ENCODE assay signal across 14 mouse cellular contexts in the genomic region with DNA sequence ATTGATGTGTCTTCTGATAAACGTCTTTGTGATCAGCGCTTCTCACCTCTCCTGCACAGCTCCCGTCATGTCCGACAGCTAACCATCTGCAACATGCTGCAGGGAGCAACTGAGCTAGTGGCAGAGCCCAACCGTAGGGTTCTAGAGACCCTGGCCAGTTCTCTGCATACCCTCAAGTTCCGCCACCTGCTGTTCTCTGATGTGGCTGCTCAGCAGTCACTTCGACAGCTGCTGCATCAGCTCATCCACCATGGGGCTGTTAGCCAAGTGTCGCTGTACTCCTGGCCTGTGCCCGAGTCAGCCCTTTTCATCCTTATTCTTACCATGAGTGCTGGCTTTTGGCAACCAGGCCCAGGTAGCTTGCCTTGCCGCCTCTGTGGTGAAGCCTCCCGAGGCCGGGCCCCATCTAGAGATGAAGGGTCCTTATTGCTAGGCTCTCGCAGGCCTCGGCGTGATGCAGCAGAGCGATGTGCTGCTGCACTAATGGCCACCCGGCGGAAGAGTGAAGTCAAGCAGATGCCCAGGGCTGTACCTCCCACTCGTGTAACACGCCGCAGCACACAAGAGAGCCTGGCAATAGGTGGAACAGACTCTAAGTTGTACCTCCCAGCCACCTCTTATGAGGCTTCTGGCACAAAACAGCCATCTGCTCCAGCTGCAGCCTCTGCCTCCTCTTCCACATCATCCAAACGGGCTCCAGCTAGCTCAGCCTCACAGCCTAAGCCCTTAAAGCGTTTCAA. TPM values are rescaled to one million over a fixed set of nuclear protein-coding genes. Genes with fewer than 3 reads are reported as not detected.
DNase-seq lines count a peak whose midpoint lies in the region; ATAC-seq and TF ChIP-seq lines count a peak whose summit lies in the region.
"Had no signal": no experiment of that assay in that cellular context is flagged by ENCODE, and none has a peak within 500 bp of the region (broad histone marks: within the 10 kb centered on the region; RNA-seq: fewer than 3 reads in every experiment).

No protein-coding gene starts in this region.

- no peaks in the 10 kb centered on the region for H3K4me1 ChIP-seq in heart, embryonic 14.5 days (ENCODE audit: control insufficient read depth in 2 of 2, insufficient read depth in 2 of 2, low read length in 2 of 2)
- no peaks in the 10 kb centered on the region for H3K4me1 ChIP-seq in heart, adult 2 months (ENCODE audit: control insufficient read depth, insufficient read depth, low read length)
- peaks cover 9% of the 10 kb centered on the region for H3K4me1 ChIP-seq in thymus, adult 2 months (replicated peaks; ENCODE audit: control insufficient read depth, insufficient read depth, low read length)
- H3K4me1 ChIP-seq in forebrain, embryonic 15.5 days, result no peaks in the 10 kb centered on the region
- H3K4me1 ChIP-seq: heart, embryonic 13.5 days; hindbrain, embryonic 10.5 days; neural tube, embryonic 13.5 days had no signal

- 86% methylated on average over 23 of the region's 23 CpGs for WGBS in heart, embryonic 14.5 days
- 89% methylated on average over 23 of the region's 23 CpGs for WGBS in heart, adult 2 months
- WGBS in thymus, adult 2 months, result 78% methylated on average over 23 of the region's 23 CpGs
- WGBS in forebrain, embryonic 15.5 days, result 88% methylated on average over 23 of the region's 23 CpGs

- no peak overlapping the region for H3K9ac ChIP-seq in heart, embryonic 14.5 days (ENCODE audit: low read length)
- no peak overlapping the region for H3K9ac ChIP-seq in heart, adult 2 months (ENCODE audit: low read depth, low read length)
- no peak overlapping the region for H3K9ac ChIP-seq in forebrain, embryonic 15.5 days (replicated peaks)
- H3K9ac ChIP-seq: heart, embryonic 13.5 days; neural tube, embryonic 13.5 days had no signal

- TF ChIP-seq EP300 in heart, adult 2 months (IDR thresholded peaks at IDR 0.05; ENCODE audit: insufficient read depth, low read depth, low read length), result no peak

- no peaks in the 10 kb centered on the region for H3K9me3 ChIP-seq in heart, embryonic 14.5 days (ENCODE audit: control insufficient read depth, low read length)
- no peaks in the 10 kb centered on the region for H3K9me3 ChIP-seq in forebrain, embryonic 15.5 days
- H3K9me3 ChIP-seq: heart, embryonic 13.5 days; hindbrain, embryonic 10.5 days; neural tube, embryonic 13.5 days had no signal

- TF ChIP-seq CTCF in heart, adult 2 months (IDR thresholded peaks at IDR 0.05), result no peak
- no peak for TF ChIP-seq CTCF in thymus, adult 2 months (IDR thresholded peaks at IDR 0.05; ENCODE audit: borderline replicate concordance, control insufficient read depth, extremely low read depth, insufficient read depth, low read length, poor library complexity)

- no peaks in the 10 kb centered on the region; the same call in 1 of the 2 replicates for H3K79me2 ChIP-seq in heart, adult 2 months (replicated peaks; ENCODE audit: control insufficient read depth, insufficient read depth, low read length)

- H3K27ac ChIP-seq in heart, embryonic 14.5 days (replicated peaks in 1 of 2; ENCODE audit: control insufficient read depth in 1 of 2, insufficient read depth in 1 of 2, low read depth in 2 of 2, low read length in 2 of 2), result no peak overlapping the region
- H3K27ac ChIP-seq in heart, adult 2 months, result no peak overlapping the region
- H3K27ac ChIP-seq in thymus, adult 2 months (ENCODE audit: control insufficient read depth, insufficient read depth, low read length), result no peak overlapping the region
- no peak overlapping the region for H3K27ac ChIP-seq in forebrain, embryonic 15.5 days (replicated peaks)
- H3K27ac ChIP-seq: heart, embryonic 13.5 days; hindbrain, embryonic 10.5 days; neural tube, embryonic 13.5 days had no signal

- ATAC-seq in heart, embryonic 14.5 days (ENCODE audit: insufficient number of reproducible peaks, insufficient read depth, low FRiP score, low read depth), result peak; percentile 9; the same call in 1 of the 2 replicates
- ATAC-seq in forebrain, embryonic 15.5 days (replicated peaks), result no peak
- ATAC-seq: midbrain, embryonic 16.5 days had no signal

- H3K36me3 ChIP-seq in heart, embryonic 14.5 days (ENCODE audit: control insufficient read depth, insufficient read depth, low read length), result peaks cover 97% of the 10 kb centered on the region
- H3K36me3 ChIP-seq in heart, adult 2 months (ENCODE audit: control insufficient read depth, insufficient read depth, low read length), result peaks cover 8% of the 10 kb centered on the region
- peaks cover 16% of the 10 kb centered on the region for H3K36me3 ChIP-seq in thymus, adult 2 months (ENCODE audit: control insufficient read depth, insufficient read depth, low read length)
- H3K36me3 ChIP-seq in forebrain, embryonic 15.5 days, result peaks cover 85% of the 10 kb centered on the region

- no peaks in the 10 kb centered on the region for H3K27me3 ChIP-seq in heart, embryonic 14.5 days (ENCODE audit: control insufficient read depth, insufficient read depth, low read length)
- no peaks in the 10 kb centered on the region for H3K27me3 ChIP-seq in heart, adult 2 months (ENCODE audit: control insufficient read depth, insufficient read depth, low read length)
- no peaks in the 10 kb centered on the region for H3K27me3 ChIP-seq in thymus, adult 2 months (ENCODE audit: control insufficient read depth, insufficient read depth, low read length)
- H3K27me3 ChIP-seq in forebrain, embryonic 15.5 days, result no peaks in the 10 kb centered on the region
- H3K27me3 ChIP-seq: CH12.LX; heart, embryonic 13.5 days; neural tube, embryonic 13.5 days had no signal

- peak; percentile 68 to 79 for DNase-seq in cerebellum, postnatal 10 days
- DNase-seq in cerebellum, adult 9-11 months, result no peak
- DNase-seq in heart, adult 2 months, result no peak
- DNase-seq in thymus, adult 2 months, result peak; percentile 4
- no peak for DNase-seq in thymus, postnatal 10 days (ENCODE audit: low spot score in 2 of 2)
- peak; percentile 36 for DNase-seq in thymus, postnatal 4 days
- DNase-seq: liver had no signal

- intact Hi-C loops in heart, adult 2 months (cut with DNase I), result no loop called here

- no peak for TF ChIP-seq POLR2A in heart, adult 2 months (IDR thresholded peaks at IDR 0.05; ENCODE audit: insufficient read depth, low read depth, low read length)
- TF ChIP-seq POLR2A in thymus, adult 2 months (IDR thresholded peaks at IDR 0.05; ENCODE audit: control insufficient read depth, extremely low read depth, insufficient read depth, low read length, poor library complexity), result no peak

- no peak overlapping the region for H3K4me3 ChIP-seq in heart, embryonic 14.5 days (ENCODE audit: control insufficient read depth in 1 of 2, insufficient read depth in 1 of 2, low read depth in 1 of 2, low read length in 2 of 2)
- H3K4me3 ChIP-seq in heart, adult 2 months, result no peak overlapping the region
- no peak overlapping the region for H3K4me3 ChIP-seq in thymus, adult 2 months (ENCODE audit: control insufficient read depth, insufficient read depth, low read length)
- H3K4me3 ChIP-seq in forebrain, embryonic 15.5 days, result no peak overlapping the region
- H3K4me3 ChIP-seq: heart, embryonic 13.5 days; hindbrain, embryonic 10.5 days; neural tube, embryonic 13.5 days had no signal

- H3K4me2 ChIP-seq in heart, embryonic 14.5 days (ENCODE audit: low read length), result no peak overlapping the region
- H3K4me2 ChIP-seq in forebrain, embryonic 15.5 days (replicated peaks), result no peak overlapping the region
- H3K4me2 ChIP-seq: heart, embryonic 13.5 days; neural tube, embryonic 13.5 days had no signal

RNA-seq across cellular contexts. Expression of gene Lrrc41, which starts 13.6 kb away (rescaled TPM):
- 54.1 and 55.9 TPM in 2 replicates for polyA plus RNA-seq in heart, embryonic 14.5 days (2014; fragmentation: Nextera tagmentation; extraction: Ambion mirVana)
- 10 to 100 TPM; 22.0 to 24.9 TPM for total RNA-seq in heart, adult 2 months (2021)
- 27.1 and 32.6 TPM in 2 replicates for polyA plus RNA-seq in heart, adult 2 months (2012; rRNA removed)
- polyA plus RNA-seq in thymus, adult 2 months (2012; rRNA removed), result 66.1 and 67.1 TPM in 2 replicates
- polyA plus RNA-seq in forebrain, embryonic 15.5 days (2015; fragmentation: Nextera tagmentation; extraction: Ambion mirVana), result 64.5 and 66.3 TPM in 2 replicates

RNA-seq across cellular contexts. Expression of gene Uqcrh, which starts 13.8 kb away (rescaled TPM):
- polyA plus RNA-seq in heart, embryonic 14.5 days (2014; fragmentation: Nextera tagmentation; extraction: Ambion mirVana), result 1,366 and 1,395 TPM in 2 replicates
- 1,000 to 10,000 TPM; 1,648 to 1,969 TPM for total RNA-seq in heart, adult 2 months (2021)
- polyA plus RNA-seq in heart, adult 2 months (2012; rRNA removed), result 736 and 1,429 TPM in 2 replicates
- polyA plus RNA-seq in thymus, adult 2 months (2012; rRNA removed), result 133 and 213 TPM in 2 replicates
- polyA plus RNA-seq in forebrain, embryonic 15.5 days (2015; fragmentation: Nextera tagmentation; extraction: Ambion mirVana), result 423 and 473 TPM in 2 replicates

RNA-seq across cellular contexts. Expression of gene Rad54l, which starts 34.8 kb away (rescaled TPM):
- 18.0 and 19.7 TPM in 2 replicates for polyA plus RNA-seq in heart, embryonic 14.5 days (2014; fragmentation: Nextera tagmentation; extraction: Ambion mirVana)
- total RNA-seq in heart, adult 2 months (2021), result under 1 TPM; 0.21 to 0.43 TPM
- polyA plus RNA-seq in heart, adult 2 months (2012; rRNA removed), result 0.18 and 0.26 TPM in 2 replicates
- 12.7 and 15.4 TPM in 2 replicates for polyA plus RNA-seq in thymus, adult 2 months (2012; rRNA removed)
- polyA plus RNA-seq in forebrain, embryonic 15.5 days (2015; fragmentation: Nextera tagmentation; extraction: Ambion mirVana), result 21.2 and 23.0 TPM in 2 replicates

RNA-seq across cellular contexts. Expression of gene Pomgnt1, which starts 35.0 kb away (rescaled TPM):
- 66.3 and 66.4 TPM in 2 replicates for polyA plus RNA-seq in heart, embryonic 14.5 days (2014; fragmentation: Nextera tagmentation; extraction: Ambion mirVana)
- total RNA-seq in heart, adult 2 months (2021), result 10 to 100 TPM; 52.7 to 59.5 TPM
- 44.4 and 65.2 TPM in 2 replicates for polyA plus RNA-seq in heart, adult 2 months (2012; rRNA removed)
- 36.1 and 40.1 TPM in 2 replicates for polyA plus RNA-seq in thymus, adult 2 months (2012; rRNA removed)
- 63.5 and 66.1 TPM in 2 replicates for polyA plus RNA-seq in forebrain, embryonic 15.5 days (2015; fragmentation: Nextera tagmentation; extraction: Ambion mirVana)

RNA-seq across cellular contexts. Expression of gene Nsun4, which starts 35.0 kb away (rescaled TPM):
- 30.3 and 30.5 TPM in 2 replicates for polyA plus RNA-seq in heart, embryonic 14.5 days (2014; fragmentation: Nextera tagmentation; extraction: Ambion mirVana)
- total RNA-seq in heart, adult 2 months (2021), result 10 to 100 TPM; 24.3 to 28.4 TPM
- polyA plus RNA-seq in heart, adult 2 months (2012; rRNA removed), result 24.9 and 37.0 TPM in 2 replicates
- polyA plus RNA-seq in thymus, adult 2 months (2012; rRNA removed), result 15.9 and 19.1 TPM in 2 replicates
- polyA plus RNA-seq in forebrain, embryonic 15.5 days (2015; fragmentation: Nextera tagmentation; extraction: Ambion mirVana), result 13.3 and 15.0 TPM in 2 replicates

Comparison
In these comparisons a context has a peak if more than half of its experiments do, and no peak if none do; other contexts are left out.
1. DNase-seq: peak in cerebellum, postnatal 10 days (2 of 2), thymus, adult 2 months (single experiment) and thymus, postnatal 4 days (single experiment); none in cerebellum, adult 9-11 months (single experiment), heart, adult 2 months (0 of 2) and thymus, postnatal 10 days (0 of 2).
2. RNA of gene Rad54l, which starts 34.8 kb away (polyA plus RNA-seq): 21.2 to 23.0 TPM in forebrain, embryonic 15.5 days, 18.0 to 19.7 TPM in heart, embryonic 14.5 days and 12.7 to 15.4 TPM in thymus, adult 2 months; 0.18 to 0.26 TPM in heart, adult 2 months; every median in the first group is over 10 times any median in the second.